Mouse (Mus musculus): Measurements from ENCODE around the gene Rbm43.

DNA sequence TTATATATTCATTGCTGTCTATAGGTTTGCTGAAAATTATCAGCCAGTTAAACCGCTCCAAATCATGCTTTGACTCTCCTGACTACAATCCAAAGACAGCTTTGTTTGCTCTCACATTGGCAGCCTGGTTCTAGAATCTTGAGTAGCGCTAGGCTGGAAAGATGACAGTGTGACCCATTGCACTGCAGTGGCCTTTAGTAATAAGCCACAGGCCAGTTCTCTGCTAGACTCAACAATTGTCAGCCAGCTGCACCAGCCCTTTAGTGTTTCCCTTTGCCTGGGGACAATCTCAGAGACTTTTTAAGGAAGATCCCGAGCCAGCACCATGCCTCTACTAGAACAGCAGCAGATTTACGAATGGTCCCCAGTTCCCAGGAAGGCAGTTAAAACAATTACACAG lies 44.0 kb downstream of the Rbm43 start:
- no peak for TF ChIP-seq POLR2A (IDR thresholded peaks at IDR 0.05; ENCODE audit: insufficient read length, low read depth)
- TF ChIP-seq CEBPB (IDR thresholded peaks at IDR 0.05; ENCODE audit: insufficient read depth, poor library complexity, severe bottlenecking) = no peak
- TF ChIP-seq MYOD1 (IDR thresholded peaks at IDR 0.05; ENCODE audit: control insufficient read depth in 1 of 3, insufficient read length in 2 of 3, low read depth in 2 of 3) = no peak
- TF ChIP-seq SRF (IDR thresholded peaks at IDR 0.05; ENCODE audit: control insufficient read depth, insufficient read length, low read depth) = no peak
